Comparison of ENCODE assay signal across 13 mouse cellular contexts in the genomic region with DNA sequence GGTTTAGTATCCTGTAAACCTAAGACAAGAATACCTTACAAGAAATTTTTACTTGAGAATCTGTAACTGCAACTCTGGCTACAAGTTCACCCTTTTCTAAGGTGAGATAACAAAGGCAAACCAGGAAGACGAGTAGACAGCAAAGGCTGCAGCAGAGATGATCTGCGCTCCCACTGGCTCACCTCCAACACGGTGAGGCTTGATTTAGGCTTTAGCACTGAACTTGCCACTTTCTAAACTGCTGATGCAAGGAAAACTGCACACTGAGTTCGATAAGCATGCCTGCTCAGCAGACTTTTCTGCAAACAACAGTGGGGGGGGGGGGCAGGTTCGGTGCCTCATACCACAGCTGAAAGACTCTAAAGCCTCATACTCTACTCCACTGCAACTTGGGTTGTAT. TPM values are rescaled to one million over a fixed set of nuclear protein-coding genes. Genes with fewer than 3 reads are reported as not detected.
A peak's percentile ranks its signal among the peaks of the same experiment; 100 is the strongest.
DNase-seq lines count a peak whose midpoint lies in the region; ATAC-seq and TF ChIP-seq lines count a peak whose summit lies in the region.
"Not testable (repeated sequence)": the region's sequence is repeated elsewhere in the genome, so short reads cannot be mapped to it uniquely, and the experiment has no call there.
"Had no signal": no experiment of that assay in that cellular context is flagged by ENCODE, and none has a peak within 500 bp of the region (broad histone marks: within the 10 kb centered on the region; RNA-seq: fewer than 3 reads in every experiment).

No protein-coding gene starts in this region.

- not testable (repeated sequence) for TF ChIP-seq CTCF in liver, adult 2 months (IDR thresholded peaks at IDR 0.05; ENCODE audit: low read depth, low read length)

- H3K4me3 ChIP-seq in liver, adult 2 months (ENCODE audit: insufficient read depth, low read depth, low read length); macrophage (ENCODE audit: inconsistent target): not testable (repeated sequence)

- not testable (repeated sequence) for TF ChIP-seq POLR2A in liver, adult 2 months (IDR thresholded peaks at IDR 0.05; ENCODE audit: extremely low read depth, insufficient read depth, low read length)

- H3K79me2 ChIP-seq in liver, adult 2 months (ENCODE audit: control insufficient read depth, insufficient read depth, low read length): not testable (repeated sequence)
- peaks cover 68% of the 10 kb centered on the region for H3K79me2 ChIP-seq in macrophage (ENCODE audit: inconsistent target)

- peak; percentile 34 for DNase-seq in kidney, adult 18-20 months
- DNase-seq in kidney, adult 8-10 months: peak; percentile 60
- peak; percentile 41 for DNase-seq in kidney, postnatal 10 days
- DNase-seq in kidney, postnatal 25 days: peak; percentile 68 to 70
- DNase-seq in liver, adult 2 months (ENCODE audit: extremely low read depth, low read depth, low spot score): peak; percentile 77

- not testable (repeated sequence) for H3K36me3 ChIP-seq in liver, adult 2 months (ENCODE audit: control insufficient read depth, insufficient read depth, low read length); macrophage (ENCODE audit: inconsistent target)

- H3K27ac ChIP-seq in liver, adult 2 months (replicated peaks; ENCODE audit: insufficient read depth, low read depth, low read length): not testable (repeated sequence)
- peak overlapping the region; percentile 44 for H3K27ac ChIP-seq in macrophage

- H3K27me3 ChIP-seq in liver, adult 2 months (ENCODE audit: control insufficient read depth, insufficient read depth, low read length): not testable (repeated sequence)

- not testable (repeated sequence) for H3K9ac ChIP-seq in liver, adult 2 months (ENCODE audit: low read depth, low read length)

- H3K4me1 ChIP-seq in liver, adult 2 months (ENCODE audit: control insufficient read depth, insufficient read depth, low read length): peaks cover 10% of the 10 kb centered on the region; the same call in 1 of the 2 replicates

- 5% methylated on average over 5 of the region's 5 CpGs for WGBS in liver, adult 2 months
- WGBS in macrophage (ENCODE audit: missing documents): 79% methylated on average over 3 of the region's 5 CpGs

- peak; percentile 20 for ATAC-seq in inflammation-experienced regulatory T-cells, adult 6 months

RNA-seq across cellular contexts. Expression of a gene that starts 5.6 kb away (rescaled TPM):
- 100 to 1,000 TPM; 118 to 144 (median 135) TPM for polyA plus RNA-seq in inflammation-experienced regulatory T-cells, adult 6 months (2017; shearing (Covaris generic))
- total RNA-seq in liver, adult 2 months (2014; rRNA removed): 42.1 and 42.3 TPM in 2 replicates
- polyA plus RNA-seq in liver, adult 2 months (2012; rRNA removed): 28.3 and 29.8 TPM in 2 replicates
- 100 to 1,000 TPM; 128 to 749 (median 292) TPM for total RNA-seq in macrophage (2018; cell fraction: chromatin; rRNA removed)
- total RNA-seq in macrophage (2018; cell fraction: cytosol; rRNA removed): 100 to 1,000 TPM; 139 to 214 (median 164) TPM
- 100 to 1,000 TPM; 122 to 689 (median 264) TPM for total RNA-seq in macrophage (2018; cell fraction: nucleus; rRNA removed)
- 105 to 118 TPM (median 111 TPM) in 3 replicates for polyA plus RNA-seq in macrophage (2018)

RNA-seq across cellular contexts. Expression of a gene that starts 17.2 kb away (rescaled TPM):
- 100 to 1,000 TPM; 103 to 282 (median 149) TPM for polyA plus RNA-seq in inflammation-experienced regulatory T-cells, adult 6 months (2017; shearing (Covaris generic))
- 0.74 and 1.5 TPM in 2 replicates for total RNA-seq in liver, adult 2 months (2014; rRNA removed)
- 0.17 and 0.92 TPM in 2 replicates for polyA plus RNA-seq in liver, adult 2 months (2012; rRNA removed)
- 100 to 1,000 TPM in 17 of 26 experiments, 10 to 100 TPM in 6, 1 to 10 TPM in 3; 4.8 to 661 (median 144) TPM for total RNA-seq in macrophage (2018; cell fraction: chromatin; rRNA removed)
- 100 to 1,000 TPM in 18 of 26 experiments, 10 to 100 TPM in 8; 13.6 to 635 (median 167) TPM for total RNA-seq in macrophage (2018; cell fraction: cytosol; rRNA removed)
- 100 to 1,000 TPM in 23 of 26 experiments, 10 to 100 TPM in 2, 1 to 10 TPM in 1; 8.9 to 976 (median 457) TPM for total RNA-seq in macrophage (2018; cell fraction: nucleus; rRNA removed)
- polyA plus RNA-seq in macrophage (2018): 21.3 to 27.9 TPM (median 23.0 TPM) in 3 replicates
- polyA plus RNA-seq: cortical plate, adult 2 months; embryonic facial prominence, embryonic 10.5 days; embryonic facial prominence, embryonic 12.5 days; forebrain, embryonic 11.5 days; forebrain, embryonic 13.5 days; G1E had no signal

Comparison
In these comparisons a context has a peak if more than half of its experiments do, and no peak if none do; other contexts are left out.
1. RNA of a gene that starts 17.2 kb away (polyA plus RNA-seq): 103 to 282 TPM in inflammation-experienced regulatory T-cells, adult 6 months and 21.3 to 27.9 TPM in macrophage; 0.17 to 0.92 TPM in liver, adult 2 months; every median in the first group is over 10 times any median in the second.
2. Peak in every context shown above with its lines, with median percentiles within 50 percentile points of each other: DNase-seq.